Mouse (Mus musculus) limb, embryonic 11.5 days (tissue): ENCODE measurements around the gene Slc39a11. TPM values are rescaled to one million over a fixed set of nuclear protein-coding genes. Genes with fewer than 3 reads are reported as not detected.
A peak's percentile ranks its signal among the peaks of the same experiment; 100 is the strongest.

ENCODE experiments used
- ATAC-seq: fragments of 200-750 bp; cut with Nextera tagmentation; 2 replicates; pipeline ENCODE4 v1.8.0; 2017; ENCODE audit warnings: low read depth; ENCODE audit not compliant: insufficient number of reproducible peaks, low FRiP score, low TSS enrichment
- DNase-seq: peaks from one replicate; pipeline ENCODE4 v3.0.0-alpha.2; 2015; ENCODE audit warnings: low spot score
- H3K27ac ChIP-seq: fragments of 300-500 bp; sonication (generic); replicated peaks from 2 replicates; pipeline ENCODE4 v1.5.1; 2014; ENCODE audit warnings: low read depth, mild to moderate bottlenecking, low read length
- H3K27me3 ChIP-seq: fragments of 300-500 bp; sonication (generic); 2 replicates; pipeline ENCODE4 v1.6.1; 2014; ENCODE audit warnings: mild to moderate bottlenecking, low read length, mixed read lengths; ENCODE audit not compliant: control insufficient read depth, insufficient read depth
- H3K36me3 ChIP-seq: fragments of 300-500 bp; sonication (generic); 2 replicates; pipeline ENCODE4 v1.6.1; 2014; ENCODE audit warnings: mild to moderate bottlenecking, low read length, moderate library complexity, mixed read lengths; ENCODE audit not compliant: control insufficient read depth, insufficient read depth
- H3K4me1 ChIP-seq: fragments of 300-500 bp; sonication (generic); 2 replicates; pipeline ENCODE4 v1.6.1; 2014; ENCODE audit warnings: low read length, mixed read lengths; ENCODE audit not compliant: control insufficient read depth, insufficient read depth
- H3K4me2 ChIP-seq: fragments of 300-500 bp; sonication (generic); 2 replicates; pipeline ENCODE4 v1.6.1; 2014; ENCODE audit warnings: low read depth, mild to moderate bottlenecking, moderate library complexity; ENCODE audit not compliant: severe bottlenecking
- H3K4me3 ChIP-seq: fragments of 300-500 bp; sonication (generic); 2 replicates; pipeline ENCODE4 v1.5.1; 2014; ENCODE audit warnings: low read depth, low read length
- H3K9ac ChIP-seq: fragments of 300-500 bp; sonication (generic); 2 replicates; pipeline ENCODE4 v1.6.1; 2014; ENCODE audit warnings: mild to moderate bottlenecking, low read length
- H3K9me3 ChIP-seq: fragments of 300-500 bp; sonication (generic); 2 replicates; pipeline ENCODE4 v1.6.1; 2016; ENCODE audit warnings: low read length; ENCODE audit not compliant: control insufficient read depth
- WGBS: fragments of 180-500 bp; shearing (Covaris S2); extraction: QIAGEN DNeasy Blood & Tissue Kit; methylation state at CpG from one replicate; pipeline ENCODE4 v1.1.7; 2014; 5-methylcytosine and 5-hydroxymethylcytosine counted together
- polyA plus RNA-seq: library from polyadenylated mRNA; unstranded; fragments of >200 nt; fragmentation: Nextera tagmentation; extraction: Ambion mirVana; gene quantifications from 2 replicates; pipeline ENCODE4 v1.2.1, GENCODE M21; 2014

Gene Slc39a11
- polyA plus RNA-seq, 1 experiment from 2014 or later = 14.9 TPM

DNA sequence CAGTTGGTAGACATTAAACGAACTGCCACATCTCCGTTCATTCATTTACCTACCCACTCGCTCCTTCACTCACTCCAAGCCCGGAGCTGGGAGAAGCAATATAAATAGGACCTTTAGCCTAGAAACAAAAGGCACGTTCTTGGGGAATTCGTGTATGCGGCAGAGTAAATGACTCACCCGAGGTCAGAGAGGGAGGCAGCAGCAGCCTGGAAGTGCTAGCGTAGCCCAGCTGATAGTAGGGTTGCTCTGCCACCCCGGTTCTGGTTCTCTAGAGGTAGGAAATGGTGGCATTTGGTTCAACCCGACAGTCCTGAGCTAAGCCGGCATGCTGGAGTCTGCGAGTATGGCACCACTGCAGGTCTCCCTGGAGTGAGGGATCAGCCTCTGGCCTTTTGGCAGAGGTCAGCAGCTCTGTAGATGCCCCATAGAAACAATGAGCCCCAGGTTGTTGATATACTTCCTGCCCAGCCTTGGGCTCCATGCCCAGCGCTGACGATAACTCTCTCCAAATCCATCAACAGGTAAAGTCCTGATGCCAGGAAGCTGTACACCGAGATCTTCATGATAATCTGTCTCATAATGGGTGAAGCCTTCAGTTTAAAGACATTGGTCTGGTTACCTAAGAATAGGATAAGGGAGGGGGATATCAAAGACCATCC is 440.5 kb downstream of the Slc39a11 start:
- H3K27me3 ChIP-seq = no peaks in the 10 kb centered on the region
- WGBS = 86% methylated on average over 16 of the region's 16 CpGs
- no peak overlapping the region for H3K4me3 ChIP-seq
- no peaks in the 10 kb centered on the region for H3K4me1 ChIP-seq
- ATAC-seq (no peak), DNase-seq (no peak)
- no peak overlapping the region for H3K4me2 ChIP-seq
- no peak overlapping the region for H3K27ac ChIP-seq
- H3K36me3 ChIP-seq = no peaks in the 10 kb centered on the region
- H3K9me3 ChIP-seq = no peaks in the 10 kb centered on the region; the same call in 1 of the 2 replicates
- H3K9ac ChIP-seq = no peak overlapping the region

DNA sequence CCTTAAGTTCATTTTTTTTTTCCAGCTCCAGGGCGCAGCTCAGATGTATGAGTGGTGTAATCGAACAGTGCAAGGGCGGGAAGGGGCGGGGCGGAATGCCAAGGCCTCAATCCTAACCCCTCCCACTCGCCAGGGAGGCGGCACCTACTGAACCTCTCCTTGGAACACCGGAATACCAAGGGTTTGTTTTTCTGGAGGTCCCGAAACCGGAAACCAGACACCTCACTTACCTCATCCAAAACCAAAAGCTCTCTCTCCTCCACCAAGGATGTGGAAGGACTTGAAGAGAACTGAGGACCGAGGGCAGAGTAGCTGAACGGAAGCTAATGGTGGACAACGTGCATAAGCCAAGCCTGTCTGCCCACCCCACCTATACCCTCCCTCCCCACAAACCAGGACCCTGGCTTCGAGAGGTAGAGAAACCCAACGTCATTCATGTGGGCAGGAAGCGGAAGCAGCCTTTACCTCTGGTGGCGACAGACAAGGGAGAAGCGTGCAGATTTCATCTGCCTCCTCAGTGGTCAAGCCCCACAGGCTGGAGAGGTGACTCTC is 441.3 kb downstream of the Slc39a11 start:
- ATAC-seq (no peak), DNase-seq (no peak)
- Histone ChIP-seq H3K4me1 (no peaks in the 10 kb centered on the region), H3K4me3 (no peak overlapping the region), H3K36me3 (no peaks in the 10 kb centered on the region), H3K9ac (no peak overlapping the region), H3K4me2 (no peak overlapping the region), H3K27ac (no peak overlapping the region), H3K9me3 (no peaks in the 10 kb centered on the region; the same call in 1 of the 2 replicates), H3K27me3 (no peaks in the 10 kb centered on the region)
- 72% methylated on average over 18 of the region's 18 CpGs for WGBS

DNA sequence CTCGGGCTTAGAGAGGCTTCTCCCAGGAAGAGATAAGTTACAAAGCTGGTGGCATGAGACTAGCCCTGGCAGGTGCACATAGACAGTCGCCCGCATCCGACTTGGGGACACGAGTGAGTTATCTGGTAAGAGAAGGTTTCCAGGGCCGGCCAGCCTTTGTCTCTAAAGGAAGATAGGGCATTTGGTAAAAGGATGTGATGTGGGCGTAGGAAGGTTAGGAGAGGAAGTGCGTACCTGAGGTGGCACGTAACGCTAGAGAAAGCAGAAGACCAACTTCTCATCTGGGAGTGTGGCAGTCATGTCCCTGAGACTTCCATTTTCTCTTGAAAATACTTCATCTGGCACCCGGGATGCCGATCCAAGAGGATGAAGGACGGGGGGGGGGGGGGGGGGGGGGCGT is 441.9 kb downstream of the Slc39a11 start:
- no peaks in the 10 kb centered on the region; the same call in 1 of the 2 replicates for H3K9me3 ChIP-seq
- WGBS = 86% methylated on average over 11 of the region's 14 CpGs
- no peaks in the 10 kb centered on the region for H3K36me3 ChIP-seq
- no peak overlapping the region for H3K27ac ChIP-seq
- H3K4me1 ChIP-seq = no peaks in the 10 kb centered on the region
- ATAC-seq (no peak), DNase-seq (no peak)
- H3K4me3 ChIP-seq = no peak overlapping the region
- no peaks in the 10 kb centered on the region for H3K27me3 ChIP-seq
- no peak overlapping the region for H3K9ac ChIP-seq
- no peak overlapping the region for H3K4me2 ChIP-seq

DNA sequence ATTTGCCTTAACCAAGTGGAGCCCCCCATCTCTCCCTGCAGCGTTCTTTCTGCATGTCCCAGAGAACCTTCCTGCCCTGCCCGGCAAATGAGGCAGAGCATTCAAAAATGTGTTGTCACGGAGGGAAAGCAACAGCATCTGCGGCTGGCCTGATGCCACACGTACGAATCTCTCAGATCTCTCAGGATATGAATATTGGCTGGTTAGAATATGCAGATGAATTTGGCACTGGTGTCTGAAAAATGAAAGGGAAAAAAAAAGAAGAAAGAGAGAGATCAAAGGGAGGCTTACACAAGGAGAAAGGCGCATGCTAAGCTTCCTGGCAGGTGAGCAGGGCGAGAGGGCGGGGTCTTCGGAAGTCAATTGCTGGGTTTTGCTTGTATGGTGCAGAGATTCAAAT is 443.8 kb downstream of the Slc39a11 start:
- DNase-seq = no peak
- Histone ChIP-seq H3K4me1 (no peaks in the 10 kb centered on the region), H3K4me3 (no peak overlapping the region), H3K36me3 (no peaks in the 10 kb centered on the region), H3K27me3 (no peaks in the 10 kb centered on the region), H3K27ac (no peak overlapping the region), H3K9me3 (no peaks in the 10 kb centered on the region), H3K9ac (no peak overlapping the region), H3K4me2 (no peak overlapping the region)
- no peak for ATAC-seq
- 64% methylated on average over 10 of the region's 10 CpGs for WGBS

DNA sequence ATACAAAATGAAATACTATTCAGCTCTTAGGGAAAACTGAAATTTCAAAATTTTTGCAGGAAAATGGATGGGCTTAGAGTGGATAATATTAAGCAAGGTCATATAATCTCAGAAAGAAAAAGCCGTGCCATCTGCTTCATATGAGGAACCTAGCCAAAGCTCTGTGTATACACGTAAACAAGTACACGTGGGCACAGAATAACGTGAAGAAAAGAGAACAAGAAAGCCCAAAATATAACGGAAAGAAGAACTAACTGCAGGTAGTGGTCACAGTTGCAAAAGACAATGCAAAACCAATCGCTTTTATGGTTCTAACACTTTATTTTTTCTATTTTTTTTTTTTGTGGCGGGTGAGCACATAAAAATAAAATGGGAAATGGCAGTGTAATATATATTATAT is 446.9 kb downstream of the Slc39a11 start:
- 89% methylated on average over 7 of the region's 7 CpGs for WGBS
- H3K9me3 ChIP-seq = no peaks in the 10 kb centered on the region
- no peak overlapping the region for H3K4me3 ChIP-seq
- H3K36me3 ChIP-seq = no peaks in the 10 kb centered on the region
- H3K4me1 ChIP-seq = peaks cover 4% of the 10 kb centered on the region; the same call in 1 of the 2 replicates
- DNase-seq = no peak
- no peak for ATAC-seq
- H3K27me3 ChIP-seq = 0 out of 2 replicates have a peak, but pooled peaks cover 2% of the 10 kb centered on the region
- no peak overlapping the region for H3K4me2 ChIP-seq
- H3K9ac ChIP-seq = no peak overlapping the region
- no peak overlapping the region for H3K27ac ChIP-seq

DNA sequence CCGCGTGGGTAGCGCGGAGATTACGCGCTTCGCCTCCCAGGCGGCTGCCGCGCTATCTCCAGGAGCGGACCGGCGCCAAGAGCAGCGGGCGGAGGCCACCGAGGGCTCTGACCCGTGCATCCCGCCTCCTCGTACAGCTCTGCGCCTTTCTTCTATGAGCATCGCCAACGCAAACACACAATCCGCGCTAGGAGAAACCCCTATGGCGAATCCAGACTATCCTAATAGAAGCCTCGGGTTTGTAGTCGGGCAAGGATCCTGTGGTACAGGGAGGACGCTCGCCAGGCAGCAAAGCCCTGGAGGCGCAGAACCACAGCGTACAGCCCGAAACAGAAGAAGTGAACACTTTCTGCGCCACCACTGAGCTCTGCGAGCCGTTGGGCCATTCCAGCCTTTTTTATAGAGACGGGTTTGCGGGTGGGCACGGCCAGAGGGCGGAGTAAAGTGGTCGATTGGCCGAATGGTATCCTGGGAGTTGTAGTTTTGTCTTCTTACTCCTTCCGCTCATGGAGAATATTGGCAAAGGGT is 448.3 kb downstream of the Slc39a11 start:
- 0 out of 2 replicates have a peak, but pooled peaks cover 2% of the 10 kb centered on the region for H3K27me3 ChIP-seq
- peak; percentile 85 for ATAC-seq
- peak overlapping the region; percentile 84 for H3K9ac ChIP-seq
- peak overlapping the region; percentile 73 for H3K4me3 ChIP-seq
- under 1% methylated on average over 42 of the region's 42 CpGs for WGBS
- peak overlapping the region; percentile 62; the same call in 1 of the 2 replicates for H3K27ac ChIP-seq
- peak overlapping the region; percentile 96 for H3K4me2 ChIP-seq
- DNase-seq = peak; percentile 89
- H3K36me3 ChIP-seq = no peaks in the 10 kb centered on the region
- H3K4me1 ChIP-seq = peaks cover 4% of the 10 kb centered on the region; the same call in 1 of the 2 replicates
- no peaks in the 10 kb centered on the region for H3K9me3 ChIP-seq

DNA sequence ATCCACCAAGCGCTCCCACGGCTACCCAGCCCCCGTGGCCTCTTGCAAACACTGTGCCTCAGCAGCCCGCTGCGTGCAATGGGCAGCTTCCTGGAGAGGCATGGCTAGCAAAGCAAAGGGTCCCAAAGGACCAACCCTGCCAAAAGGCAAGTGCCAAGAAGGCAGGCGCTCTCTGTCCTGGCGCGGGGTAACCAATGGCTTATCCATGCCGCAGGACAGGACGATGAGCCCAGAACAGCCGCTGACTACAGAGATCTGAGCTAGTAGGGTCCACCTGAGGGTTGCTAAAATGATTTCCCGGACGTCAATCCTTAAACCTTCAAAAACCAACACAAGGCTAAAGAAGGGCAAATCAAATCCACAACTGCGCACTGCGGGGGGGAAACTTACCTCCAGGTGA is 449.0 kb downstream of the Slc39a11 start:
- H3K36me3 ChIP-seq = no peaks in the 10 kb centered on the region
- peaks cover 4% of the 10 kb centered on the region; the same call in 1 of the 2 replicates for H3K4me1 ChIP-seq
- no peak overlapping the region; the same call in 1 of the 2 replicates for H3K27ac ChIP-seq
- 20% methylated on average over 15 of the region's 15 CpGs for WGBS
- H3K9ac ChIP-seq = peak overlapping the region; percentile 84
- ATAC-seq (no peak), DNase-seq (no peak)
- no peaks in the 10 kb centered on the region for H3K9me3 ChIP-seq
- H3K27me3 ChIP-seq = 0 out of 2 replicates have a peak, but pooled peaks cover 2% of the 10 kb centered on the region
- H3K4me3 ChIP-seq = peak overlapping the region; percentile 73
- peak overlapping the region; percentile 96 for H3K4me2 ChIP-seq

DNA sequence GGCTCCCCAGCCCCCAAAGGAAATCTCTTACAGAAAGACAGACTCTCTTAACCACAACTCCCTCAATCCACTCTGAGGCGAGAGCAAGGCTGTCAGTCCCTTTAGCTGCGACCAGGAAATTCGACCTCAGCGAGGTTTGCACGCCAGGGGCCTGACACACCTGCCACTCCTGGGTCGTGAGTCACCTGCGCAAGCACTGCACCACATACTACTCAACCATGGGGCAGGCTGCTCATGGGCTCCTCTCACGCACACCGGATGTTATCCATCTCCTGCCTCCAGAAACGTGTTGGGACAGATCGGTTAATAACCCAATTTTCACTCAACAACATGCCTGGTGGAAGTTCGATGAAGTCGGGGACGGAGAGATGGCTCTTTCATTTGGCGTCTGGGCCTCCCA is 451.3 kb downstream of the Slc39a11 start:
- ATAC-seq = no peak
- H3K4me3 ChIP-seq = no peak overlapping the region
- no peak for DNase-seq
- no peaks in the 10 kb centered on the region for H3K9me3 ChIP-seq
- 73% methylated on average over 15 of the region's 15 CpGs for WGBS
- no peak overlapping the region for H3K9ac ChIP-seq
- peak overlapping the region; percentile 96 for H3K4me2 ChIP-seq
- peaks cover 18% of the 10 kb centered on the region for H3K4me1 ChIP-seq
- no peaks in the 10 kb centered on the region for H3K36me3 ChIP-seq
- H3K27ac ChIP-seq = no peak overlapping the region
- 0 out of 2 replicates have a peak, but pooled peaks cover 2% of the 10 kb centered on the region for H3K27me3 ChIP-seq
